Mouse (Mus musculus): ENCODE measurements around the gene Vav2. TPM values are rescaled to one million over a fixed set of nuclear protein-coding genes. Genes with fewer than 3 reads are reported as not detected.

Vav2 gene
- polyA plus RNA-seq, 1 experiment = 13.0 TPM

DNA sequence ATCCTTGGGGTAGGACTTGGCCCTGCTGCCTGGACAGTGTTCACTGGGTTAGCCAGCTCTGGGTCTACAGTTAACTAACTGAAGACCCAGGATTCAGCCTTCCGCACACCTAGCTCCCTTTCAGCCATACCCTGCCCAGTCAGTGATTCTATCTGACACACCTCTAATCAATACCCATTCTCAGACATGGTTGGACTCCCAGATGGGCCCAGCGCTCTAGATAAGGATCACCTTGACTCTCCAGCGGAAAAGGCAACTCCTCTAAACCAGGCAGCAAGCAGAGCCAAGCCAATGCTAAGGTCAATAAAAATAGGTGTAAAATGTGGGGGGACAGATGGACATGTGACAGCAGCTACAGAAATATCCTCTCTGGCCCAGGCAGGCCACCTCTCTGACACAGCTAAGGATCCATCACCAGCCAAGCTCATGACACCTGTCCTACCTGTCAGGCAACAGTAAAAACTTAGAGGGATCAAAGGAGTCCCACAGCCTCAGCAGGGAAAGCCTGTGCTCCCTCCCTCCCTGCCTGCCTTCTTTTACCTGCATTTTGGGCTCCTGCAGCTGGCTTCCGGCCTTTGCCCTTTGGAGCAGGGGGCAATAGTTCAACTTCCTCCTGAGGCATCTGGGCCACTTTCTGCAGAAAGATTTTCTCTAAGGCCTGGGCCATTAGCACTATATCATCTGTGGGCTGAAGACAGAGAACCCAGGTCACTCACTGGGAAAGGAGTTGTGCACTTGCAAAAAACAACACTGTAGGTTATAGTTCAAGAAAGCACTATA is 35.2 kb upstream of the Vav2 start:
- H3K79me3 ChIP-seq (ENCODE audit: low read depth) = peaks cover 27% of the 10 kb centered on the region
- no peak overlapping the region for H3K4me3 ChIP-seq (ENCODE audit: insufficient read depth, poor library complexity, severe bottlenecking)
- H3K27me3 ChIP-seq (ENCODE audit: control insufficient read depth, insufficient read depth, insufficient read length) = no peaks in the 10 kb centered on the region
- TF ChIP-seq FOSL1 (IDR thresholded peaks at IDR 0.05; ENCODE audit: insufficient read depth, low read length, poor library complexity, severe bottlenecking) (no peak), CTCF (IDR thresholded peaks at IDR 0.05; ENCODE audit: control insufficient read depth, insufficient read depth, insufficient read length) (no peak), CEBPB (IDR thresholded peaks at IDR 0.05; ENCODE audit: low read depth) (no peak), MYOG (IDR thresholded peaks at IDR 0.05; ENCODE audit: control insufficient read depth, extremely low read depth, insufficient read length) (no peak), USF1 (IDR thresholded peaks at IDR 0.05; ENCODE audit: low read depth) (no peak), MYOD1 (IDR thresholded peaks at IDR 0.05; ENCODE audit: control insufficient read depth, insufficient read length, low read depth) (no peak), MAX (IDR thresholded peaks at IDR 0.05) (no peak)
- no peak overlapping the region for H3ac ChIP-seq (ENCODE audit: control insufficient read depth, insufficient read length, low read depth)
- H3K36me3 ChIP-seq (ENCODE audit: control insufficient read depth, insufficient read depth) = peaks cover 63% of the 10 kb centered on the region
- H3K79me2 ChIP-seq (ENCODE audit: control insufficient read depth, insufficient read depth) = peaks cover 53% of the 10 kb centered on the region

DNA sequence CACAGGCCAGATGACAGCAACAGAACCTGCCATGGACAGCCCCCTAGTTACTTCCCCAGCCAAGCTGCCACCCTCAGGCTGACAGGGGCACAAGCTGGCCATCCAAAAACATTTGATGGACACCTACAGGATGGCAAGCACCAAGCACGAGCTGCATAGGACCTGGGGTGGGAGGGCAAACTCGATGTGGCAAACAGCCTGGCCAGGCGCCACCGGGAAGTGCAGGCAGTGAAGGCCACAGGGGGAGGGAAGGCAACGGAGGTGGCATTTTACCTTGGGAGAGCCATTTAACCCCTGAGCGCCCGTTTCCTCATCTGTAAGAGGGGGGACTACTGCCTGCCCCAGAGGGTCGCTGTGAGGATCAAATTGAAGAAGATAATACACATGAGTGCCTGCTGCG is 33.8 kb upstream of the Vav2 start:
- H3K79me2 ChIP-seq (ENCODE audit: control insufficient read depth, insufficient read depth) = peaks cover 40% of the 10 kb centered on the region
- TF ChIP-seq MAX (IDR thresholded peaks at IDR 0.05) (no peak), CEBPB (IDR thresholded peaks at IDR 0.05; ENCODE audit: low read depth) (no peak), USF1 (IDR thresholded peaks at IDR 0.05; ENCODE audit: low read depth) (no peak), FOSL1 (IDR thresholded peaks at IDR 0.05; ENCODE audit: insufficient read depth, low read length, poor library complexity, severe bottlenecking) (no peak), CTCF (IDR thresholded peaks at IDR 0.05; ENCODE audit: control insufficient read depth, insufficient read depth, insufficient read length) (no peak), MYOD1 (IDR thresholded peaks at IDR 0.05; ENCODE audit: control insufficient read depth, insufficient read length, low read depth) (no peak), MYOG (IDR thresholded peaks at IDR 0.05; ENCODE audit: control insufficient read depth, extremely low read depth, insufficient read length) (no peak)
- H3K36me3 ChIP-seq (ENCODE audit: control insufficient read depth, insufficient read depth) = peaks cover 70% of the 10 kb centered on the region
- no peak overlapping the region for H3ac ChIP-seq (ENCODE audit: control insufficient read depth, insufficient read length, low read depth)
- H3K79me3 ChIP-seq (ENCODE audit: low read depth) = peaks cover 18% of the 10 kb centered on the region
- no peaks in the 10 kb centered on the region for H3K27me3 ChIP-seq (ENCODE audit: control insufficient read depth, insufficient read depth, insufficient read length)
- no peak overlapping the region for H3K4me3 ChIP-seq (ENCODE audit: insufficient read depth, poor library complexity, severe bottlenecking)

DNA sequence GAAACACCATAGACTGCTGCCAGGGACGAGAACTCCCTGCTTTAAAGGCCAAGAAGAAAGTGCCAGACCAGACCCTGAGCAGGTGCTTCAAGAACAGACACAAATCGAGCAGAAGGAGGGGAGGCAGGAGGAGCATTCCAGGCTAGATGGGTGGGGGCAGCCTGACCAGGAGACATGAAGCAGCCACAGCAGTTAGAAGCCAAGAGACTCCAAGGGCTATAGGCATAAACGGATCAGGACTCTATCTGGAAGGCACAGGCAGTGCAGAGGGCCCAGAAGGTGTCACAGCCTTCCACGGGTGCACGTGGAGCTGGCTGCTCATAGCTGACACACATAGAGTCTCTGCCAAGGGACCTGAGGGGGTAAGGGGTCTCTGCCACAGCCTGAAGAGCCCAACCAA is 33.3 kb upstream of the Vav2 start:
- H3K27me3 ChIP-seq (ENCODE audit: control insufficient read depth, insufficient read depth, insufficient read length) = no peaks in the 10 kb centered on the region
- H3K4me3 ChIP-seq (ENCODE audit: insufficient read depth, poor library complexity, severe bottlenecking) = no peak overlapping the region
- H3K36me3 ChIP-seq (ENCODE audit: control insufficient read depth, insufficient read depth) = peaks cover 71% of the 10 kb centered on the region
- H3ac ChIP-seq (ENCODE audit: control insufficient read depth, insufficient read length, low read depth) = no peak overlapping the region
- peaks cover 35% of the 10 kb centered on the region for H3K79me2 ChIP-seq (ENCODE audit: control insufficient read depth, insufficient read depth)
- H3K79me3 ChIP-seq (ENCODE audit: low read depth) = peaks cover 15% of the 10 kb centered on the region
- TF ChIP-seq USF1 (IDR thresholded peaks at IDR 0.05; ENCODE audit: low read depth) (no peak), MYOG (IDR thresholded peaks at IDR 0.05; ENCODE audit: control insufficient read depth, extremely low read depth, insufficient read length) (no peak), CTCF (IDR thresholded peaks at IDR 0.05; ENCODE audit: control insufficient read depth, insufficient read depth, insufficient read length) (no peak), FOSL1 (IDR thresholded peaks at IDR 0.05; ENCODE audit: insufficient read depth, low read length, poor library complexity, severe bottlenecking) (no peak), CEBPB (IDR thresholded peaks at IDR 0.05; ENCODE audit: low read depth) (no peak)

DNA sequence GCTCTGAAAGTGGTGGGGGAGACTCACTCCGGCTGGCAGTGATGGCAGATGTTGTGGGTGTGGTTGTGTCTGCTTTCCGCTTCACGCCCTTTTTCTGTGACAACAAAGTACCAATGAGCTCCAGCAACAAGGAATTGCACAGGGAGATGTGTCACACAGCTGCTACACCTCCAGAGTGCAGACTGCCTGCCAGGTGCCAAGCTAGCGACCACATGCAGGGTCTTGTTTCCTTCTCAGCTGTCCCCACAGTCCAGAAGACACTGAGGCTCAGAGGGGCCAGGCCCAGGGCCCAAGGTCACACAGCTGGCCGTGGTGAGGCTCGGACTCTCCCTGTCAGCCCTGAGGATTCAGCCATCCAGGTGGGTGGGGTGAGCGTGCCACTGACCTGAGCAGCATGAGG is 32.9 kb upstream of the Vav2 start:
- peaks cover 71% of the 10 kb centered on the region for H3K36me3 ChIP-seq (ENCODE audit: control insufficient read depth, insufficient read depth)
- no peak overlapping the region for H3K4me3 ChIP-seq (ENCODE audit: insufficient read depth, poor library complexity, severe bottlenecking)
- no peak overlapping the region for H3ac ChIP-seq (ENCODE audit: control insufficient read depth, insufficient read length, low read depth)
- no peaks in the 10 kb centered on the region for H3K27me3 ChIP-seq (ENCODE audit: control insufficient read depth, insufficient read depth, insufficient read length)
- peaks cover 15% of the 10 kb centered on the region for H3K79me3 ChIP-seq (ENCODE audit: low read depth)
- TF ChIP-seq MYOD1 (IDR thresholded peaks at IDR 0.05; ENCODE audit: control insufficient read depth, insufficient read length, low read depth) = no peak
- TF ChIP-seq MAX (IDR thresholded peaks at IDR 0.05) = no peak
- TF ChIP-seq FOSL1 (IDR thresholded peaks at IDR 0.05; ENCODE audit: insufficient read depth, low read length, poor library complexity, severe bottlenecking) = no peak
- no peak for TF ChIP-seq MYOG (IDR thresholded peaks at IDR 0.05; ENCODE audit: control insufficient read depth, extremely low read depth, insufficient read length)
- TF ChIP-seq CTCF (IDR thresholded peaks at IDR 0.05; ENCODE audit: control insufficient read depth, insufficient read depth, insufficient read length) = no peak
- TF ChIP-seq CEBPB (IDR thresholded peaks at IDR 0.05; ENCODE audit: low read depth) = no peak
- TF ChIP-seq USF1 (IDR thresholded peaks at IDR 0.05; ENCODE audit: low read depth) = no peak
- peaks cover 31% of the 10 kb centered on the region for H3K79me2 ChIP-seq (ENCODE audit: control insufficient read depth, insufficient read depth)

DNA sequence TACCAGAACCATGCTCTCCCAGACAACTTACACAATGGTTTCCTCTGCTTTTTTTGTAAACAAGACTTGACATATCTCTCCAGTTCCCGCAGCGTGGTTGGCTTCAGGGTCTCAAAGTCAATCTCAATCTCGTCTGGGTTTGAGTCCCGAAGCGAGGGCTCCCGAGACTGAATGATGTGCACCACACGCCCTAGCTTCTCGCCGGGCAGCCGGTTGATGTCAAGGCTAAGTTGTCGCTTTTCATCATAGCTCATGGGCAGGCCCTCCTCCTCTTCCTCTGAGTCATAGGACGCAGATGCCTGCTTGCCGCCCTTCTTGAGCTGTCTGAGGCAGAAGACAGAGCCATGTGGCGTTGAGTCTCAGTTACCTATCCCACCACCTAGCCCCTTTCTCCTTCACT is 23.4 kb upstream of the Vav2 start:
- Histone ChIP-seq H3K79me3 (ENCODE audit: low read depth) (no peaks in the 10 kb centered on the region), H3K36me3 (ENCODE audit: control insufficient read depth, insufficient read depth) (peaks cover 73% of the 10 kb centered on the region), H3ac (ENCODE audit: control insufficient read depth, insufficient read length, low read depth) (no peak overlapping the region), H3K79me2 (ENCODE audit: control insufficient read depth, insufficient read depth) (no peaks in the 10 kb centered on the region), H3K4me3 (ENCODE audit: insufficient read depth, poor library complexity, severe bottlenecking) (no peak overlapping the region), H3K27me3 (ENCODE audit: control insufficient read depth, insufficient read depth, insufficient read length) (no peaks in the 10 kb centered on the region)
- no peak for TF ChIP-seq CTCF (IDR thresholded peaks at IDR 0.05; ENCODE audit: control insufficient read depth, insufficient read depth, insufficient read length)
- TF ChIP-seq USF1 (IDR thresholded peaks at IDR 0.05; ENCODE audit: low read depth) = no peak
- no peak for TF ChIP-seq FOSL1 (IDR thresholded peaks at IDR 0.05; ENCODE audit: insufficient read depth, low read length, poor library complexity, severe bottlenecking)
- TF ChIP-seq MYOD1 (IDR thresholded peaks at IDR 0.05; ENCODE audit: control insufficient read depth, insufficient read length, low read depth) = no peak
- no peak for TF ChIP-seq MAX (IDR thresholded peaks at IDR 0.05)
- TF ChIP-seq MYOG (IDR thresholded peaks at IDR 0.05; ENCODE audit: control insufficient read depth, extremely low read depth, insufficient read length) = no peak
- no peak for TF ChIP-seq CEBPB (IDR thresholded peaks at IDR 0.05; ENCODE audit: low read depth)
